Comparison of ENCODE assay signal across 17 mouse cellular contexts in the genomic region with DNA sequence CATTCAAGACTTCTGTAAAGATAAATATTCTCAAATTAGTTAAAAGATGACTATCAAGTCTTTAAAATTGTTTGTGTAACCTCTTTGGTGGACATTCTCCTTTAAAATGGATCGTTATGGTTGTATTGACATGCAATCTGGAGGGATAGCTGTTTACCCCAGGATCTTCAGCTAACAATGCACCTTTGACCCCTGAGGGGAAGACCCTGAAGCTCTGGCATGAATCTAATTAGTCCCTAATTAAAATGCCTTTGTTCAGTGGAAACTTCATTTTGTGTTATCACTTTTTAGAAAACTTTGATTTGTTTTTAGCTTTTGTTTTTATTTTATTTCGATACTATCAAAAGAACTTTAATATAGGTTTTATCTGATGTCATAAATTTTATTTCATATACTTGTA.
"Had no signal": no experiment of that assay in that cellular context is flagged by ENCODE, and none has a peak within 500 bp of the region (broad histone marks: within the 10 kb centered on the region; RNA-seq: fewer than 3 reads in every experiment).

No protein-coding gene starts in this region.

- H3K4me2 ChIP-seq: heart, embryonic 11.5 days; heart, embryonic 12.5 days; heart, embryonic 13.5 days; heart, embryonic 15.5 days; hindbrain, embryonic 12.5 days; hindbrain, embryonic 13.5 days; hindbrain, embryonic 14.5 days; hindbrain, embryonic 15.5 days; intestine, embryonic 15.5 days; kidney, embryonic 15.5 days had no signal

- H3K36me3 ChIP-seq: heart, embryonic 10.5 days; heart, embryonic 12.5 days; heart, embryonic 13.5 days; heart, embryonic 15.5 days; hindbrain, embryonic 10.5 days; hindbrain, embryonic 12.5 days; hindbrain, embryonic 13.5 days; hindbrain, embryonic 15.5 days; intestine, embryonic 15.5 days; kidney, embryonic 15.5 days had no signal

- H3K9me3 ChIP-seq: heart, embryonic 10.5 days; heart, embryonic 12.5 days; heart, embryonic 13.5 days; heart, embryonic 15.5 days; hindbrain, embryonic 10.5 days; hindbrain, embryonic 12.5 days; hindbrain, embryonic 13.5 days; hindbrain, embryonic 15.5 days; intestine, embryonic 15.5 days; kidney, embryonic 15.5 days had no signal

- ATAC-seq: intestine, postnatal 0 days had no signal

- H3K9ac ChIP-seq: heart, embryonic 12.5 days; heart, embryonic 13.5 days; heart, embryonic 15.5 days; hindbrain, embryonic 12.5 days; hindbrain, embryonic 13.5 days; hindbrain, embryonic 14.5 days; hindbrain, embryonic 15.5 days; intestine, embryonic 15.5 days; kidney, embryonic 15.5 days had no signal

- H3K4me3 ChIP-seq: heart, adult 2 months; heart, embryonic 10.5 days; heart, embryonic 12.5 days; heart, embryonic 13.5 days; heart, embryonic 15.5 days; hindbrain, embryonic 10.5 days; hindbrain, embryonic 12.5 days; hindbrain, embryonic 13.5 days; hindbrain, embryonic 15.5 days; intestine, embryonic 15.5 days; kidney, embryonic 15.5 days; layer of hippocampus, adult 2 months had no signal

- H3K27ac ChIP-seq: heart, adult 2 months; heart, embryonic 10.5 days; heart, embryonic 13.5 days; heart, embryonic 15.5 days; hindbrain, embryonic 10.5 days; hindbrain, embryonic 12.5 days; hindbrain, embryonic 13.5 days; hindbrain, embryonic 14.5 days; hindbrain, embryonic 15.5 days; hindbrain, postnatal 0 days; intestine, embryonic 15.5 days; kidney, embryonic 15.5 days; kidney, postnatal 0 days; layer of hippocampus, adult 2 months had no signal

- H3K4me1 ChIP-seq: heart, embryonic 10.5 days; heart, embryonic 13.5 days; heart, embryonic 15.5 days; hindbrain, embryonic 12.5 days; hindbrain, embryonic 13.5 days; hindbrain, embryonic 15.5 days; intestine, embryonic 15.5 days; kidney, embryonic 15.5 days had no signal

- H3K27me3 ChIP-seq: heart, embryonic 12.5 days; heart, embryonic 13.5 days; heart, embryonic 15.5 days; hindbrain, embryonic 12.5 days; hindbrain, embryonic 13.5 days; hindbrain, embryonic 15.5 days; intestine, embryonic 15.5 days; kidney, embryonic 15.5 days had no signal
